Comparison of ENCODE assay signal across 23 mouse cellular contexts in genomic region chr19:46928136-46928535, GRCm38 (mm10).
DNase-seq lines count a peak whose midpoint lies in the region; ATAC-seq and TF ChIP-seq lines count a peak whose summit lies in the region.
"Had no signal": no experiment of that assay in that cellular context is flagged by ENCODE, and none has a peak within 500 bp of the region (broad histone marks: within the 10 kb centered on the region; RNA-seq: fewer than 3 reads in every experiment).

No protein-coding gene starts in this region.

- peak overlapping the region; percentile 58 for H3K9ac ChIP-seq in heart, embryonic 13.5 days
- no peak overlapping the region for H3K9ac ChIP-seq in heart, embryonic 11.5 days (ENCODE audit: low read depth, low read length)
- no peak overlapping the region for H3K9ac ChIP-seq in heart, postnatal 0 days (replicated peaks; ENCODE audit: low read depth, low read length)
- H3K9ac ChIP-seq in liver, postnatal 0 days (replicated peaks): no peak overlapping the region
- no peak overlapping the region for H3K9ac ChIP-seq in liver, embryonic 12.5 days
- H3K9ac ChIP-seq: embryonic facial prominence, embryonic 13.5 days; heart, embryonic 12.5 days; hindbrain, embryonic 12.5 days had no signal

- 39% methylated on average over 4 of the region's 4 CpGs for WGBS in heart, embryonic 13.5 days
- WGBS in heart, embryonic 11.5 days (ENCODE audit: insufficient replicate concordance): 45% methylated on average over 4 of the region's 4 CpGs
- whole genome bisulfite sequencing in heart, postnatal 0 days: 38% methylated on average over 4 of the region's 4 CpGs
- 47% methylated on average over 4 of the region's 4 CpGs for WGBS in liver, postnatal 0 days (ENCODE audit: insufficient replicate concordance)
- whole genome bisulfite sequencing in liver, embryonic 12.5 days (ENCODE audit: insufficient replicate concordance): 47% methylated on average over 4 of the region's 4 CpGs

- H3K27ac ChIP-seq in heart, embryonic 13.5 days (replicated peaks): peak overlapping the region; percentile 85
- H3K27ac ChIP-seq in heart, embryonic 11.5 days (ENCODE audit: low read depth, low read length): no peak overlapping the region
- peak overlapping the region; percentile 81 for H3K27ac ChIP-seq in heart, postnatal 0 days (ENCODE audit: low read depth)
- H3K27ac ChIP-seq in liver, postnatal 0 days (ENCODE audit: low read depth): 0 out of 2 replicates have a peak overlapping the region, but pooled peaks have one; percentile 18
- no peak overlapping the region for H3K27ac ChIP-seq in liver, embryonic 12.5 days
- H3K27ac ChIP-seq: hindbrain, embryonic 12.5 days had no signal

- TF ChIP-seq EP300 in heart, postnatal 0 days (IDR thresholded peaks at IDR 0.05; ENCODE audit: low read depth): no peak
- no peak for TF ChIP-seq EP300 in liver, postnatal 0 days (IDR thresholded peaks at IDR 0.05; ENCODE audit: low read depth)

- no peak for ATAC-seq in heart, embryonic 13.5 days (ENCODE audit: extremely low read depth, insufficient number of reproducible peaks, low FRiP score, low TSS enrichment)
- ATAC-seq in heart, embryonic 11.5 days (replicated peaks; ENCODE audit: insufficient number of reproducible peaks, low FRiP score, low TSS enrichment): no peak
- no peak for ATAC-seq in heart, postnatal 0 days (ENCODE audit: insufficient read depth, low read depth)
- no peak for ATAC-seq in liver, postnatal 0 days
- no peak for ATAC-seq in liver, embryonic 12.5 days
- ATAC-seq in erythroid progenitor cell, adult 5-6 weeks (replicated peaks; ENCODE audit: low FRiP score, poor library complexity, severe bottlenecking): no peak
- ATAC-seq: forebrain, embryonic 14.5 days; hindbrain, embryonic 16.5 days; inflammation-experienced regulatory T-cells, adult 6 months; intestine, postnatal 0 days had no signal

- no peak for DNase-seq in heart, postnatal 0 days (ENCODE audit: low spot score)
- no peak for DNase-seq in heart, adult 11 months
- DNase-seq in liver, postnatal 0 days: no peak
- peak; percentile 52 for DNase-seq in Muller cell, postnatal 12 days (ENCODE audit: inconsistent ontology term)
- DNase-seq: adrenal gland, adult 2 months; adrenal gland, postnatal 25 days; cerebellum, adult 18-20 months; cerebellum, adult 9-11 months; cerebellum, postnatal 36 days; gastrocnemius, postnatal 10 days; heart, postnatal 36 days had no signal

- H3K4me3 ChIP-seq in heart, embryonic 13.5 days: no peak overlapping the region
- no peak overlapping the region for H3K4me3 ChIP-seq in heart, embryonic 11.5 days (ENCODE audit: low read depth, low read length)
- H3K4me3 ChIP-seq in heart, postnatal 0 days (ENCODE audit: low read depth, low read length): no peak overlapping the region
- no peak overlapping the region for H3K4me3 ChIP-seq in liver, postnatal 0 days (ENCODE audit: low read depth, low read length)
- no peak overlapping the region for H3K4me3 ChIP-seq in liver, embryonic 12.5 days
- H3K4me3 ChIP-seq: embryonic facial prominence, embryonic 13.5 days; heart, embryonic 12.5 days; hindbrain, embryonic 12.5 days had no signal

- TF ChIP-seq CTCF in heart, postnatal 0 days (IDR thresholded peaks at IDR 0.05; ENCODE audit: low read depth): no peak
- no peak for TF ChIP-seq CTCF in liver, postnatal 0 days (IDR thresholded peaks at IDR 0.05; ENCODE audit: low read depth)

- no peaks in the 10 kb centered on the region for H3K27me3 ChIP-seq in heart, embryonic 13.5 days (replicated peaks)
- H3K27me3 ChIP-seq in heart, embryonic 11.5 days (ENCODE audit: control insufficient read depth, insufficient read depth, low read length): no peaks in the 10 kb centered on the region
- H3K27me3 ChIP-seq in heart, postnatal 0 days (ENCODE audit: control insufficient read depth, insufficient read depth, low read length): no peaks in the 10 kb centered on the region
- no peaks in the 10 kb centered on the region for H3K27me3 ChIP-seq in liver, postnatal 0 days (ENCODE audit: insufficient read depth, low read length)
- H3K27me3 ChIP-seq in liver, embryonic 12.5 days (replicated peaks): no peaks in the 10 kb centered on the region
- H3K27me3 ChIP-seq: CH12.LX; embryonic facial prominence, embryonic 13.5 days; heart, embryonic 12.5 days; hindbrain, embryonic 12.5 days had no signal

- no peaks in the 10 kb centered on the region for H3K9me3 ChIP-seq in heart, embryonic 13.5 days
- no peaks in the 10 kb centered on the region for H3K9me3 ChIP-seq in heart, embryonic 11.5 days (replicated peaks; ENCODE audit: control insufficient read depth, low read length)
- no peaks in the 10 kb centered on the region for H3K9me3 ChIP-seq in heart, postnatal 0 days (replicated peaks; ENCODE audit: control insufficient read depth, low read length)
- no peaks in the 10 kb centered on the region for H3K9me3 ChIP-seq in liver, postnatal 0 days (ENCODE audit: low read length)
- H3K9me3 ChIP-seq in liver, embryonic 12.5 days (replicated peaks): no peaks in the 10 kb centered on the region
- H3K9me3 ChIP-seq: embryonic facial prominence, embryonic 13.5 days; heart, embryonic 12.5 days; hindbrain, embryonic 12.5 days had no signal

- peaks cover 6% of the 10 kb centered on the region for H3K36me3 ChIP-seq in heart, embryonic 13.5 days
- H3K36me3 ChIP-seq in heart, embryonic 11.5 days (ENCODE audit: control insufficient read depth, insufficient read depth, low read length): no peaks in the 10 kb centered on the region
- no peaks in the 10 kb centered on the region; the same call in 1 of the 2 replicates for H3K36me3 ChIP-seq in heart, postnatal 0 days (replicated peaks; ENCODE audit: control insufficient read depth, insufficient read depth, low read length)
- 0 out of 2 replicates have a peak, but pooled peaks cover 7% of the 10 kb centered on the region for H3K36me3 ChIP-seq in liver, postnatal 0 days (replicated peaks; ENCODE audit: insufficient read depth, low read length)
- peaks cover 12% of the 10 kb centered on the region for H3K36me3 ChIP-seq in liver, embryonic 12.5 days
- H3K36me3 ChIP-seq: hindbrain, embryonic 12.5 days had no signal

- peak overlapping the region; percentile 55; the same call in 1 of the 2 replicates for H3K4me2 ChIP-seq in heart, embryonic 13.5 days
- H3K4me2 ChIP-seq in heart, embryonic 11.5 days: no peak overlapping the region
- H3K4me2 ChIP-seq in heart, postnatal 0 days (ENCODE audit: low read depth, low read length): no peak overlapping the region
- H3K4me2 ChIP-seq in liver, postnatal 0 days (ENCODE audit: low read depth, low read length): no peak overlapping the region
- no peak overlapping the region for H3K4me2 ChIP-seq in liver, embryonic 12.5 days
- H3K4me2 ChIP-seq: embryonic facial prominence, embryonic 13.5 days; heart, embryonic 12.5 days; hindbrain, embryonic 12.5 days had no signal

- peaks cover 67% of the 10 kb centered on the region for H3K4me1 ChIP-seq in heart, embryonic 13.5 days
- peaks cover 26% of the 10 kb centered on the region for H3K4me1 ChIP-seq in heart, embryonic 11.5 days (ENCODE audit: control insufficient read depth, insufficient read depth, low read length)
- peaks cover 31% of the 10 kb centered on the region for H3K4me1 ChIP-seq in heart, postnatal 0 days (ENCODE audit: control insufficient read depth, insufficient read depth)
- H3K4me1 ChIP-seq in liver, postnatal 0 days (ENCODE audit: insufficient read depth): peaks cover 20% of the 10 kb centered on the region
- peaks cover 54% of the 10 kb centered on the region for H3K4me1 ChIP-seq in liver, embryonic 12.5 days

Comparison
In these comparisons a context has a peak if more than half of its experiments do, and no peak if none do; other contexts are left out.
1. H3K27ac ChIP-seq: peak in heart, embryonic 13.5 days (single experiment), heart, postnatal 0 days (single experiment) and liver, postnatal 0 days (single experiment); none in heart, embryonic 11.5 days (single experiment) and liver, embryonic 12.5 days (single experiment).